Mouse (Mus musculus) midbrain, embryonic 14.5 days (tissue): ENCODE data around the gene Sept3. TPM values are rescaled to one million over a fixed set of nuclear protein-coding genes. Genes with fewer than 3 reads are reported as not detected.

Source experiments
- ATAC-seq: fragments of 200-750 bp; cut with Nextera tagmentation; 2 replicates; pipeline ENCODE4 v1.8.0; 2017; ENCODE audit warnings: moderate number of reproducible peaks, moderate library complexity; ENCODE audit not compliant: low FRiP score, low TSS enrichment
- DNase-seq: peaks from one replicate; pipeline ENCODE4 v3.0.0-alpha.2; 2015
- H3K27ac ChIP-seq: fragments of 300-500 bp; sonication (generic); replicated peaks from 2 replicates; pipeline ENCODE4 v1.5.1; 2014; ENCODE audit warnings: mild to moderate bottlenecking, low read depth, low read length, moderate library complexity
- H3K27me3 ChIP-seq: fragments of 300-500 bp; sonication (generic); 2 replicates; pipeline ENCODE4 v1.6.1; 2014; ENCODE audit warnings: low read length, control low read depth, mixed read lengths; ENCODE audit not compliant: control insufficient read depth, insufficient read depth
- H3K36me3 ChIP-seq: fragments of 300-500 bp; sonication (generic); 2 replicates; pipeline ENCODE4 v1.6.1; 2014; ENCODE audit warnings: low read length, control low read depth; ENCODE audit not compliant: control insufficient read depth, insufficient read depth
- H3K4me1 ChIP-seq: fragments of 300-500 bp; sonication (generic); 2 replicates; pipeline ENCODE4 v1.6.1; 2014; ENCODE audit warnings: mild to moderate bottlenecking, antibody characterized with exemption, low read length, control low read depth; ENCODE audit not compliant: control insufficient read depth, insufficient read depth
- H3K4me2 ChIP-seq: fragments of 300-500 bp; sonication (generic); 2 replicates; pipeline ENCODE4 v1.6.1; 2014; ENCODE audit warnings: mild to moderate bottlenecking, low read length, moderate library complexity
- H3K4me3 ChIP-seq: fragments of 300-500 bp; sonication (generic); replicated peaks from 2 replicates; pipeline ENCODE4 v1.5.1; 2014; ENCODE audit warnings: low read depth, low read length
- H3K9ac ChIP-seq: fragments of 300-500 bp; sonication (generic); replicated peaks from 2 replicates; pipeline ENCODE4 v1.6.1; 2014; ENCODE audit warnings: mild to moderate bottlenecking, low read length, moderate library complexity
- H3K9me3 ChIP-seq: fragments of 300-500 bp; sonication (generic); 2 replicates; pipeline ENCODE4 v1.6.1; 2016; ENCODE audit warnings: low read length, control low read depth, mixed read lengths; ENCODE audit not compliant: control insufficient read depth
- WGBS: fragments of 180-500 bp; shearing (Covaris S2); extraction: QIAGEN DNeasy Blood & Tissue Kit; methylation state at CpG from one replicate; pipeline ENCODE4 v1.1.7; 2014; 5-methylcytosine and 5-hydroxymethylcytosine counted together
- polyA plus RNA-seq: library from polyadenylated mRNA; unstranded; fragments of >200 nt; fragmentation: Nextera tagmentation; extraction: Ambion mirVana; gene quantifications from 2 replicates; pipeline ENCODE4 v1.2.1, GENCODE M21; 2014

Gene Sept3
- polyA plus RNA-seq, 1 experiment from 2014 or later, result 403 TPM

GRCm38 (mm10) chr15:82307107-82307506 lies 32.4 kb downstream of the Sept3 start:
- H3K27me3 ChIP-seq, result no peaks in the 10 kb centered on the region
- H3K9me3 ChIP-seq, result no peaks in the 10 kb centered on the region
- DNase-seq (no peak), ATAC-seq (no peak)
- H3K27ac ChIP-seq, result no peak overlapping the region
- H3K4me1 ChIP-seq, result no peaks in the 10 kb centered on the region
- H3K4me3 ChIP-seq, result no peak overlapping the region
- no peak overlapping the region for H3K4me2 ChIP-seq
- H3K9ac ChIP-seq, result no peak overlapping the region
- WGBS, result 84% methylated on average over 3 of the region's 3 CpGs
- H3K36me3 ChIP-seq, result no peaks in the 10 kb centered on the region

- Histone ChIP-seq H3K9ac (no peak overlapping the region), H3K4me3 (no peak overlapping the region), H3K9me3 (no peaks in the 10 kb centered on the region), H3K27ac (no peak overlapping the region), H3K27me3 (no peaks in the 10 kb centered on the region), H3K4me1 (no peaks in the 10 kb centered on the region), H3K4me2 (no peak overlapping the region), H3K36me3 (no peaks in the 10 kb centered on the region)
- ATAC-seq (no peak), DNase-seq (no peak)
- 86% methylated on average over 3 of the region's 3 CpGs for WGBS
Observed at GRCm38 (mm10) chr15:82308416-82308815, 33.7 kb downstream of the Sept3 start.

GRCm38 (mm10) chr15:82317839-82318238 lies 43.1 kb downstream of the Sept3 start:
- H3K4me3 ChIP-seq, result no peak overlapping the region
- H3K27me3 ChIP-seq, result no peaks in the 10 kb centered on the region
- no peaks in the 10 kb centered on the region for H3K9me3 ChIP-seq
- no peaks in the 10 kb centered on the region for H3K36me3 ChIP-seq
- H3K4me2 ChIP-seq, result no peak overlapping the region
- no peaks in the 10 kb centered on the region for H3K4me1 ChIP-seq
- no peak for ATAC-seq
- H3K9ac ChIP-seq, result no peak overlapping the region
- 88% methylated on average over 6 of the region's 6 CpGs for WGBS
- DNase-seq, result no peak
- H3K27ac ChIP-seq, result no peak overlapping the region

- no peak overlapping the region for H3K9ac ChIP-seq
- ATAC-seq (no peak), DNase-seq (no peak)
- H3K4me1 ChIP-seq, result no peaks in the 10 kb centered on the region
- H3K27me3 ChIP-seq, result no peaks in the 10 kb centered on the region
- no peak overlapping the region for H3K4me3 ChIP-seq
- H3K4me2 ChIP-seq, result no peak overlapping the region
- WGBS, result 78% methylated on average over 1 of the region's 1 CpGs
- H3K9me3 ChIP-seq, result no peaks in the 10 kb centered on the region
- no peaks in the 10 kb centered on the region for H3K36me3 ChIP-seq
- H3K27ac ChIP-seq, result no peak overlapping the region
Observed at GRCm38 (mm10) chr15:82319613-82320012, 44.9 kb downstream of the Sept3 start.

GRCm38 (mm10) chr15:82322195-82322594 lies 47.5 kb downstream of the Sept3 start:
- no peak overlapping the region for H3K4me3 ChIP-seq
- no peak overlapping the region for H3K9ac ChIP-seq
- WGBS, result 80% methylated on average over 8 of the region's 8 CpGs

GRCm38 (mm10) chr15:82325382-82325781 lies 50.7 kb downstream of the Sept3 start:
- no peak overlapping the region for H3K9ac ChIP-seq
- no peak overlapping the region for H3K27ac ChIP-seq
- H3K4me1 ChIP-seq, result no peaks in the 10 kb centered on the region
- no peaks in the 10 kb centered on the region for H3K9me3 ChIP-seq
- no peaks in the 10 kb centered on the region for H3K27me3 ChIP-seq
- no peak for DNase-seq
- H3K36me3 ChIP-seq, result peaks cover 4% of the 10 kb centered on the region; the same call in 1 of the 2 replicates
- H3K4me3 ChIP-seq, result no peak overlapping the region
- 81% methylated on average over 2 of the region's 2 CpGs for WGBS
- no peak overlapping the region for H3K4me2 ChIP-seq
- ATAC-seq, result no peak

More at GRCm38 (mm10) chr15:82322195-82322594, 47.5 kb downstream of the Sept3 start:
- Histone ChIP-seq H3K4me1 (no peaks in the 10 kb centered on the region), H3K36me3 (no peaks in the 10 kb centered on the region), H3K9me3 (no peaks in the 10 kb centered on the region), H3K27me3 (no peaks in the 10 kb centered on the region), H3K4me2 (no peak overlapping the region), H3K27ac (no peak overlapping the region)
- DNase-seq, result no peak
- ATAC-seq, result no peak

- H3K27me3 ChIP-seq, result peaks cover 3% of the 10 kb centered on the region
- no peak overlapping the region for H3K4me2 ChIP-seq
- ATAC-seq, result no peak
- H3K9me3 ChIP-seq, result no peaks in the 10 kb centered on the region
- WGBS, result 94% methylated on average over 4 of the region's 4 CpGs
- no peak overlapping the region for H3K4me3 ChIP-seq
- no peak overlapping the region for H3K9ac ChIP-seq
- no peak overlapping the region for H3K27ac ChIP-seq
- H3K36me3 ChIP-seq, result peaks cover 8% of the 10 kb centered on the region; the same call in 1 of the 2 replicates
- no peak for DNase-seq
- H3K4me1 ChIP-seq, result peaks cover 11% of the 10 kb centered on the region
Observed at GRCm38 (mm10) chr15:82335194-82335593, 60.5 kb downstream of the Sept3 start.

- DNase-seq (no peak), ATAC-seq (no peak)
- H3K4me2 ChIP-seq, result no peak overlapping the region
- 76% methylated on average over 12 of the region's 12 CpGs for WGBS
- peaks cover 14% of the 10 kb centered on the region for H3K4me1 ChIP-seq
- H3K4me3 ChIP-seq, result no peak overlapping the region
- no peak overlapping the region for H3K27ac ChIP-seq
- H3K9ac ChIP-seq, result no peak overlapping the region
- peaks cover 9% of the 10 kb centered on the region for H3K27me3 ChIP-seq
- H3K9me3 ChIP-seq, result no peaks in the 10 kb centered on the region
- H3K36me3 ChIP-seq, result peaks cover 8% of the 10 kb centered on the region; the same call in 1 of the 2 replicates
Observed at GRCm38 (mm10) chr15:82336629-82337028, 61.9 kb downstream of the Sept3 start.

GRCm38 (mm10) chr15:82337875-82338274 lies 63.2 kb downstream of the Sept3 start:
- H3K4me2 ChIP-seq, result peak overlapping the region; percentile 69
- 56% methylated on average over 4 of the region's 4 CpGs for WGBS
- H3K36me3 ChIP-seq, result peaks cover 8% of the 10 kb centered on the region; the same call in 1 of the 2 replicates
- H3K27ac ChIP-seq, result no peak overlapping the region
- peak overlapping the region; percentile 52 for H3K4me3 ChIP-seq
- DNase-seq (no peak), ATAC-seq (no peak)
- peaks cover 14% of the 10 kb centered on the region for H3K4me1 ChIP-seq
- peaks cover 9% of the 10 kb centered on the region for H3K27me3 ChIP-seq
- H3K9me3 ChIP-seq, result no peaks in the 10 kb centered on the region
- peak overlapping the region; percentile 51 for H3K9ac ChIP-seq
